Mouse (Mus musculus): ENCODE results near the gene Mageb1.
"Not testable (repeated sequence)": the region's sequence is repeated elsewhere in the genome, so short reads cannot be mapped to it uniquely, and the experiment has no call there.

The Mageb1 gene

DNA sequence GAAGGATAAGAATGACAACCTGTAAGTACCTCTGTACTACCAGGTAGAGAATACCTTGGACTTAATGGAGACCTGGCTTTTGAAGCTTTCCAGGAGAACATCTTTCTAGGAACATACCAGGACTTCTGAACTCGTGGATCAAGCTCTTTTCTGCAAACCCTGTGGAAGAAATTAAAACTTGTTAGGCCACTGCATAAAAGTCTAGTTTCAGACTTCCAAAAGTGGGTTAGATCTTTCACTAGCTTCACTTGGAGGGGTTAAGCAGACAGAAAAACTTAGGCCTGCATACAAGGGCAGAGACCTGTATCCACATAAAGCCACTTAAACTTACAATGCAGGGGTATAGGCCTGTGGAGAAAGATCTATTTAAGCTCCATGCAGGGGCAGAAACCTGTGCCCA is at the start of gene Mageb1:
Mageb1 (minus strand) TSS at position 101 of the 400 bp plus-strand sequence.
- DNase-seq = not testable (repeated sequence)
